Mouse (Mus musculus) embryonic fibroblast, embryonic 13.5 days (primary cell): ENCODE measurements at regions not wholly inside any gene's neighbourhood (a gene's known extent, or its start where the extent isn't known, plus 50 kb on each side); places are given as distances from the start of the nearest gene placed in this dataset.

Source experiments
- H3K27ac ChIP-seq: 2 replicates; pipeline ENCODE4 v1.5.1; 2012; ENCODE audit warnings: low read length, control low read depth, inconsistent platforms; ENCODE audit not compliant: insufficient read depth
- H3K4me1 ChIP-seq: 2 replicates; pipeline ENCODE4 v1.6.1; 2011; ENCODE audit warnings: low read length; ENCODE audit not compliant: control insufficient read depth, insufficient read depth
- H3K4me3 ChIP-seq: 2 replicates; pipeline ENCODE4 v1.5.1; 2011; ENCODE audit warnings: mild to moderate bottlenecking, control low read depth, low read length; ENCODE audit not compliant: insufficient read depth
- CTCF ChIP-seq: IDR thresholded peaks from 2 replicates; pipeline ENCODE4 v1.5.1; 2011; ENCODE audit warnings: mild to moderate bottlenecking, control low read depth, low read length, moderate library complexity, borderline replicate concordance; ENCODE audit not compliant: insufficient read depth
- POLR2A ChIP-seq: IDR thresholded peaks from 2 replicates; pipeline ENCODE4 v1.6.1; 2011; ENCODE audit warnings: low read depth, mild to moderate bottlenecking, control low read depth, low read length, moderate library complexity

GRCm38 (mm10) chr14:58914937-58915336 is 227.8 kb downstream of the 1700129C05Rik start:
- no peak for TF ChIP-seq POLR2A
- TF ChIP-seq CTCF = no peak
- no peaks in the 10 kb centered on the region for H3K4me1 ChIP-seq
- H3K4me3 ChIP-seq = no peak overlapping the region
- no peak overlapping the region for H3K27ac ChIP-seq

GRCm38 (mm10) chr14:58910846-58911245 is 231.8 kb downstream of the 1700129C05Rik start:
- no peaks in the 10 kb centered on the region for H3K4me1 ChIP-seq
- H3K4me3 ChIP-seq = no peak overlapping the region
- no peak for TF ChIP-seq CTCF
- no peak for TF ChIP-seq POLR2A
- H3K27ac ChIP-seq = no peak overlapping the region

GRCm38 (mm10) chr14:58907932-58908331 is 234.8 kb downstream of the 1700129C05Rik start:
- H3K4me3 ChIP-seq = no peak overlapping the region
- no peaks in the 10 kb centered on the region for H3K4me1 ChIP-seq
- no peak for TF ChIP-seq POLR2A
- no peak for TF ChIP-seq CTCF
- H3K27ac ChIP-seq = no peak overlapping the region

- Histone ChIP-seq H3K27ac (no peak overlapping the region), H3K4me1 (no peaks in the 10 kb centered on the region), H3K4me3 (no peak overlapping the region)
- TF ChIP-seq CTCF = no peak
- no peak for TF ChIP-seq POLR2A
These were observed 235.3 kb downstream of the 1700129C05Rik start for GRCm38 (mm10) chr14:58907359-58907758.

- TF ChIP-seq POLR2A (no peak), CTCF (no peak)
- Histone ChIP-seq H3K4me1 (no peaks in the 10 kb centered on the region), H3K27ac (no peak overlapping the region), H3K4me3 (no peak overlapping the region)
These were observed 236.1 kb downstream of the 1700129C05Rik start for GRCm38 (mm10) chr14:58906631-58907030.

GRCm38 (mm10) chr14:58868176-58868949 is 274.3 kb downstream of the 1700129C05Rik start:
- TF ChIP-seq CTCF (no peak), POLR2A (no peak)
- no peak overlapping the region for H3K4me3 ChIP-seq
- no peaks in the 10 kb centered on the region for H3K4me1 ChIP-seq
- no peak overlapping the region for H3K27ac ChIP-seq

GRCm38 (mm10) chr14:58867396-58868107 is 275.1 kb downstream of the 1700129C05Rik start:
- TF ChIP-seq CTCF (no peak), POLR2A (no peak)
- no peak overlapping the region for H3K27ac ChIP-seq
- H3K4me1 ChIP-seq = no peaks in the 10 kb centered on the region
- no peak overlapping the region for H3K4me3 ChIP-seq

GRCm38 (mm10) chr14:58854871-58855270 is 287.8 kb downstream of the 1700129C05Rik start:
- TF ChIP-seq CTCF (no peak), POLR2A (no peak)
- no peak overlapping the region for H3K4me3 ChIP-seq
- H3K27ac ChIP-seq = no peak overlapping the region
- H3K4me1 ChIP-seq = no peaks in the 10 kb centered on the region

GRCm38 (mm10) chr14:58844565-58844964 is 298.1 kb downstream of the 1700129C05Rik start:
- TF ChIP-seq POLR2A = no peak
- no peak for TF ChIP-seq CTCF
- H3K4me3 ChIP-seq = no peak overlapping the region
- H3K4me1 ChIP-seq = no peaks in the 10 kb centered on the region
- H3K27ac ChIP-seq = no peak overlapping the region
